Mouse (Mus musculus): ENCODE measurements around the gene Mr1. TPM values are rescaled to one million over a fixed set of nuclear protein-coding genes. Genes with fewer than 3 reads are reported as not detected.

Mr1 gene
- polyA plus RNA-seq, 1 experiment from 2014 or later, result 37.2 TPM

GRCm38 (mm10) chr1:155112118-155112517 is 34.5 kb downstream of the Mr1 start:
- H3K79me2 ChIP-seq (ENCODE audit: inconsistent target), result no peaks in the 10 kb centered on the region
- WGBS (ENCODE audit: missing documents), result 98% methylated on average over 4 of the region's 4 CpGs
- no peak overlapping the region for H3K4me3 ChIP-seq (ENCODE audit: inconsistent target)
- H3K27ac ChIP-seq, result no peak overlapping the region
- H3K36me3 ChIP-seq (ENCODE audit: inconsistent target), result no peaks in the 10 kb centered on the region

DNA sequence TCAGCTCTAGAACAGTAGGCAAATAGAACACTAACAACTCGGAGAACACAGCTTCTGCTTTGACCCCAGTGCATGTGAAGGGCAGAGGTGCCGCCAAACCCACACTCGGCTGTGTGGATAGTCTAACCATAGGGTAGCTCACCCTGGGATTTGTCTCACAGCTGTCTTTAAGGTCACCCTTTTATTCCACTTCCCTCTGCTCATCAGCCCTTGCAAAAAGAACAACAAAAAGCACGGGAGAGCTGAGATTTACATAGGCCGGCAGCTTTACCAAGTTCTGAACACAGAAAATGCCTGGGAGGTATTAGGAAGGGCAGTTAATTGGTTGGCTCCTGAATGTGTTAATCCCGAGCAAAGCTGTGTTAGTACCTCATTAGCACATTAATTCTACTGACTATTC is 35.1 kb downstream of the Mr1 start:
- WGBS (ENCODE audit: missing documents), result 93% methylated on average over 6 of the region's 6 CpGs
- Histone ChIP-seq H3K36me3 (ENCODE audit: inconsistent target) (no peaks in the 10 kb centered on the region), H3K4me3 (ENCODE audit: inconsistent target) (no peak overlapping the region), H3K27ac (no peak overlapping the region), H3K79me2 (ENCODE audit: inconsistent target) (no peaks in the 10 kb centered on the region)

- H3K36me3 ChIP-seq (ENCODE audit: inconsistent target), result no peaks in the 10 kb centered on the region
- H3K27ac ChIP-seq, result no peak overlapping the region
- H3K79me2 ChIP-seq (ENCODE audit: inconsistent target), result no peaks in the 10 kb centered on the region
- 79% methylated on average over 17 of the region's 18 CpGs for WGBS (ENCODE audit: missing documents)
- H3K4me3 ChIP-seq (ENCODE audit: inconsistent target), result no peak overlapping the region
Observed at GRCm38 (mm10) chr1:155109387-155110350, 36.9 kb downstream of the Mr1 start.

DNA sequence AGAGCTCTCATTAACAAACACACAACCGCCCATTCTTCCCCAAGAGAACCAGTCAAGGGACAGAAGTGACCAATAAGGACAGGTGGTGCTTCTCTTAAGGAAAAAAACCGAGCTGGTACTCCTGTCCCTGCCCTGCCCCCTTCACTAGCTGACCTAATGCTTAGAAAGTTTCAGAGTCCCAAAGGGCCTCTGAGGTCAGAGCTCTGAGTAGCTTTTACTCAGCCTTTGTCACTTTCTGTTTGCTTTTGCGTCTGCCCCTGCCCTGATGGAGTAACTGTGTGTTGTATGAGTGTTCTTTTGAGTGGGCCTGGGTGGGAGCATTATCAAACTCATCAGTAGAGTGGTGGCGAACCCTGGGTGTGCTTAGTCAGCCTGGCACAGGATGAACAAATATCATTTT is 38.2 kb downstream of the Mr1 start:
- Histone ChIP-seq H3K27ac (no peak overlapping the region), H3K79me2 (ENCODE audit: inconsistent target) (no peaks in the 10 kb centered on the region), H3K36me3 (ENCODE audit: inconsistent target) (no peaks in the 10 kb centered on the region), H3K4me3 (ENCODE audit: inconsistent target) (no peak overlapping the region)
- 61% methylated on average over 3 of the region's 4 CpGs for WGBS (ENCODE audit: missing documents)

DNA sequence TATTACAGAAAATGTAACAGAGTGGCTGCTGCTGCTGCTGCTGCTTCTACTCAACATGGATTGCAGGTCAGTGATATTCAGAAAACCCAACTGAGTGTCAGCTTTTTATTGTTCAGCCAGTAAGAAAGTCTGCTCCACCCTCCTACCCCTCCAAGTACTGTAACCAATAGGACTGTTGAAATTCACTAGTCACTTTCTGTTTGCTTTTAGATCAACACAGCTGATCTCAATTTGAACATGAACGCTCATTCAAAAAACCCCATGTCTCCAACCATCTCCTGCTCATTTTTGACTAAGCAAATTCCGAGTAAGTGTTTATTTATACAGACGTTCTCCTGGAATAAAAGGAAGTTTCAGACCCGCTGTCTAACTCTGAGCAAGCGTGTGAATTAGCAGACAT is 38.8 kb downstream of the Mr1 start:
- Histone ChIP-seq H3K36me3 (ENCODE audit: inconsistent target) (no peaks in the 10 kb centered on the region), H3K79me2 (ENCODE audit: inconsistent target) (no peaks in the 10 kb centered on the region), H3K4me3 (ENCODE audit: inconsistent target) (no peak overlapping the region), H3K27ac (no peak overlapping the region)
- WGBS (ENCODE audit: missing documents), result 25% methylated on average over 5 of the region's 5 CpGs

GRCm38 (mm10) chr1:155106310-155106709 is 40.3 kb downstream of the Mr1 start:
- Histone ChIP-seq H3K36me3 (ENCODE audit: inconsistent target) (no peaks in the 10 kb centered on the region), H3K27ac (no peak overlapping the region), H3K4me3 (ENCODE audit: inconsistent target) (no peak overlapping the region), H3K79me2 (ENCODE audit: inconsistent target) (no peaks in the 10 kb centered on the region)
- 67% methylated on average over 1 of the region's 1 CpGs for WGBS (ENCODE audit: missing documents)

- Histone ChIP-seq H3K27ac (no peak overlapping the region), H3K79me2 (ENCODE audit: inconsistent target) (peaks cover 4% of the 10 kb centered on the region), H3K36me3 (ENCODE audit: inconsistent target) (no peaks in the 10 kb centered on the region), H3K4me3 (ENCODE audit: inconsistent target) (no peak overlapping the region)
- 87% methylated on average over 5 of the region's 5 CpGs for WGBS (ENCODE audit: missing documents)
Observed at GRCm38 (mm10) chr1:155103991-155104390, 42.6 kb downstream of the Mr1 start.

GRCm38 (mm10) chr1:155102631-155103030 is 44.0 kb downstream of the Mr1 start:
- 85% methylated on average over 4 of the region's 4 CpGs for WGBS (ENCODE audit: missing documents)
- Histone ChIP-seq H3K27ac (no peak overlapping the region), H3K4me3 (ENCODE audit: inconsistent target) (no peak overlapping the region), H3K79me2 (ENCODE audit: inconsistent target) (peaks cover 14% of the 10 kb centered on the region), H3K36me3 (ENCODE audit: inconsistent target) (no peaks in the 10 kb centered on the region)

DNA sequence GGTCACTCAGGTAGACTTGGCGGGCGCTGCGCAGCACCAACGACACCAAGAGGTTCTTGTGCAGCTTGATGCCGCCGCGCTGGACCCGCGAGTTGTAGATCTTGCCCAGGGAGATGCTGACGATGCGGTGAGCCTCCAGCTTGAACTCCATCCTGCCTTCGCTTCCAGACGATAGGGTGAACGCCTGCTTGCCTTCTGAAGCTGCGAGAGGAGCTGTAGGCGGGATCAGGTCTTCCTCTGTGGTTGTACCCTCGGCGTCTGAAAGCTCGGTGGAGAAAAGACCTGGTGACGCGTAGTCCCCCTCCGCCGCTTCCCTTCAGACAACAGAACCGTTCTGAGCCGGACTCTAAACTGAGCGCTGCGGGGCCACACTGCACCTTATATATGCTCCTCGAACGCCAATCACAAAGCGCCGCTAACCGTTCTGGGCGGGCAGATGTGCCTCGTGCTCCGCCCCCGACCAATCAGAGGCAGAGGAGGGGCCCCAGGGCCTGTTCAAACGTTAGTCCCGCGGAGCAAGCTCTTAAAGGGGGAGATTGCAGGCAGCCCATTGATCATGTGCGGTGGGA is 47.2 kb downstream of the Mr1 start, which contains the start of gene Ier5:
Gene Ier5 (minus strand): TSS at position 357 of the 569 bp plus-strand sequence.
- WGBS (ENCODE audit: missing documents), result 2% methylated on average over 39 of the region's 40 CpGs
- H3K36me3 ChIP-seq (ENCODE audit: inconsistent target), result no peaks in the 10 kb centered on the region
- H3K79me2 ChIP-seq (ENCODE audit: inconsistent target), result peaks cover 37% of the 10 kb centered on the region
- peak within 1 kb of the TSS; percentile 79 for H3K27ac ChIP-seq
- peak within 1 kb of the TSS; percentile 72 for H3K4me3 ChIP-seq (ENCODE audit: inconsistent target)

DNA sequence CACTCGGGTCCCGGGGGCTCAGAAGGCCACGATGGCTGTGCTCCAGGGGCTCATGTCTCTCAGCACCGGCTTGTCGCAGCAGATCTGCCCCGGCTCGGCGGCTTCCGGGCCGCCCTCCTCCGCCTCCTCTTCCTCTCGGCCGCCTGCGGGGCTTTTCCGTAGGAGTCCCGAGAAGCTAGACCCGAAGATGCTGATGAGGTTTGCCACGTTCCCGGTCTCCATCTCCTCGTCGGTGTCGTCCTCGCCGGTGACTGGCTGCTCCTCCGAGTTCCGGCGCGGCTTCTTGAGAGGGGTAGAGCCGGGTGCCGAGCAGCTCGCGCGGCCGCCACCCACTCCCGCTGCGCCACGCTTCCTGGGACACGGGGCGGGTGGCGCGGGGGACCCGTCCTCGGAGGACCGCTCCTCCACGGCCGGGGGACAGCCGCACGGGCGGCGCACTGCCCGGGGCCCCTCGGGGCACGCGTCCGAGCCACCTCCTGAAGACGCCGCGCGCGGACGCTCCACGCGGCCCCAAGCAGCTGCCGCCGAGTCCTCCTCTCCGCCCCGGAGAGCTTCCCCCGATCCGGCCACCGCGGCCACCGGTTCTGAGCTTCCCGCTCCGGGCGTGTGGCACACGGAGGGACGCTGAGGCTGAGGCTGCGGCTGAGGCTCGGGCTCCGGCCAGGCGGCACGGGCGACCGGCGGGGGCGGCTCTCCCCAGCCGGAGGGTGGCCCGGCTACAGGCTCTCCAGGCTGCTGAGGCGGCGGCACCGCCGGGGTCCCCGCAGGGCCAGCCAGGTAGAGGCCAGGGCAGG is 47.9 kb downstream of the Mr1 start:
- Histone ChIP-seq H3K27ac (peak overlapping the region; percentile 79), H3K4me3 (ENCODE audit: inconsistent target) (peak overlapping the region; percentile 72), H3K79me2 (ENCODE audit: inconsistent target) (peaks cover 37% of the 10 kb centered on the region), H3K36me3 (ENCODE audit: inconsistent target) (no peaks in the 10 kb centered on the region)
- WGBS (ENCODE audit: missing documents), result under 1% methylated on average over 87 of the region's 93 CpGs

DNA sequence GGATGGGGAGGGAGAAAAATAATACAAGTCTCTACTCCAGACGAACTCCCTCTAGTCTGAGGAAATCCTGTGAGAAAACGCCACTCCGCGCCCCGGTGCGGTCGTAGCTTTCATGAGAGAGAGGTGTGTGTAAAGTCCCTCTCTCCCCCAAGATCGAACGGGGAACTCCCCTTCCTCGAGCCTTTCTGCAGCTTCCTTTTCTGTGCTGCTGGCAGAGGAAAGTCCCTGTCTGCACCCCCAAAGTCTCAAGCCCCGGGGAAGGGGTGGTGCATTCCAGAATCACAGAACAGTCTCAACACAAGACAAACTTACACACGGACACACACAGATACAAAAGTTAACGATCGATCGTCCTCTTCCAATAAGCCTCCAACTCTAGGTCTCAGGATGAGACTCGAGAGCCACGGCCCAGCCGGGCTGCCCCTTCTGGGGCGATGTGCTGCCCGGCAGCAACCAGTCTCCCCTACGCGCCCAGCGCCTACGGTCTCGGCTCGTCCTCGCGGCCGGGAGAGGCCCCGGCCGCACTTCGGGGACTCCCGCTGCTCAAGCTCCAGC is 48.6 kb downstream of the Mr1 start:
- Histone ChIP-seq H3K79me2 (ENCODE audit: inconsistent target) (peaks cover 37% of the 10 kb centered on the region), H3K27ac (peak overlapping the region; percentile 79), H3K4me3 (ENCODE audit: inconsistent target) (peak overlapping the region; percentile 72), H3K36me3 (ENCODE audit: inconsistent target) (no peaks in the 10 kb centered on the region)
- under 1% methylated on average over 24 of the region's 33 CpGs for WGBS (ENCODE audit: missing documents)

GRCm38 (mm10) chr1:155097354-155097753 is 49.3 kb downstream of the Mr1 start:
- Histone ChIP-seq H3K79me2 (ENCODE audit: inconsistent target) (peaks cover 37% of the 10 kb centered on the region), H3K4me3 (ENCODE audit: inconsistent target) (peak overlapping the region; percentile 72), H3K27ac (peak overlapping the region; percentile 79), H3K36me3 (ENCODE audit: inconsistent target) (no peaks in the 10 kb centered on the region)
- 24% methylated on average over 6 of the region's 6 CpGs for WGBS (ENCODE audit: missing documents)

DNA sequence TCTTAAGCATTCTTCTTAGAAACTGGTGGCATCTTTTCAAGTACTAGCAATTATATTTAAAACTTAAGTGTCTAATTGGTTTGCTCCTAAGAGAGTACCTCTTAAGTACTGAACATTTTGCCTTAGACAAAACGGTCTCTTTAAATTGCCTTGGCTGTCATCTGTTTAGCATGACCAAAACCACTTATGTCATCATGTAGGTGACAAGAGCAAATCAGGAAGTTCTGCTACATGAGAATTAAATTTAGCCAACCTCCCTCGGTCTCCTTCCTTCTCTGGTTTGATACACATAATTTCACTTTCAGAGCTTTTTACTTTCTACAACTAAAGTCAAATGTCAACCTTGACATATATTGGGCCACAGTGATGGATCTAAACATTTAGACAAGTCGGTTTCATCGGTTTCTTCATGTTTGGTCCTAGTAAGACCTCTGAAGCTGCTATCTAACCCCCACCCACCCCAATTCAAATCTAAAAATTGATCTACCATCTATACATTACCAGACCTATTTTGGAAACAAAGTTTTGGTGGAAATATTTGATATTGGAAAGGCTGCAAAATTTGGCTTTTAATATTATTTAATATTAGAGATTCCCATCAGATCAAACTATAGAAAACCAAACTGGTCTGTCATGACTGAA is 49.9 kb downstream of the Mr1 start:
- 24% methylated on average over 4 of the region's 4 CpGs for WGBS (ENCODE audit: missing documents)
- no peaks in the 10 kb centered on the region for H3K36me3 ChIP-seq (ENCODE audit: inconsistent target)
- H3K4me3 ChIP-seq (ENCODE audit: inconsistent target), result peak overlapping the region; percentile 72
- H3K27ac ChIP-seq, result peak overlapping the region; percentile 79
- H3K79me2 ChIP-seq (ENCODE audit: inconsistent target), result peaks cover 37% of the 10 kb centered on the region

Data from macrophage (primary cell).